Mouse (Mus musculus): ENCODE measurements around the gene Heatr9.

Heatr9 gene

GRCm38 (mm10) chr11:83522075-83522474, at the start of gene Heatr9:
TSS of gene Heatr9 (minus strand) at chr11:83522175.
- in situ Hi-C loops (cut with MboI; ENCODE audit: unreplicated experiment in 2 of 2) = no loop called here

- in situ Hi-C loops (cut with MboI; ENCODE audit: unreplicated experiment in 2 of 2) = loop anchor here in 1 of 2 experiments (10.0 kb wide), 1 partner anchor 55 kb away; no protein-coding TSS in a partner anchor
Measured at GRCm38 (mm10) chr11:83570189-83570588, 48.2 kb upstream of the Heatr9 start.

GRCm38 (mm10) chr11:83569249-83569648, 47.3 kb upstream of the Heatr9 start:
- in situ Hi-C loops (cut with MboI; ENCODE audit: unreplicated experiment in 2 of 2) = loop anchor here in 1 of 2 experiments (5.0 kb wide), 1 partner anchor 53 kb away; no protein-coding TSS in a partner anchor

- in situ Hi-C loops (cut with MboI; ENCODE audit: unreplicated experiment in 2 of 2) = loop anchor here in 1 of 2 experiments (5.0 kb wide), 1 partner anchor 54 kb away; no protein-coding TSS in a partner anchor
Measured at GRCm38 (mm10) chr11:83568786-83569185, 46.8 kb upstream of the Heatr9 start.

DNA sequence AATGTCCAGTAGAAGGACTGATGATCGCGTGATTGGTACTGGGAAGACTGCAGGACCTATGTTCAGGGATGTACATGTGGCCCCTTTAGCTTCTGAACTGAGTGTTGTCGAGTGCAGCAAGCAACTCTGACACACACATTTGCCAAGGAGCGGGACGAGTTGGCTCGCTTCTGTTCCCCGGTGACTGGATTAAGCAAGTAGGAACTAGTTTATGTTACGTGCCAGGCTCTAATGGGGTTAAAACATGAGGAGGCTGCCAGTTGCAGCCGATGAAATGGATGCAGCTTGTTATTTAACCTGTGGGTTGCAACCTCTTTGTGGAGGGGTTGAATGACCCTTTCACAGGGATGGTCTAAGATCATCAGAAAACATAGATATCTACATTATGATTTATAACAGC, 46.1 kb upstream of the Heatr9 start:
- in situ Hi-C loops (cut with MboI; ENCODE audit: unreplicated experiment in 2 of 2) = loop anchor here in 1 of 2 experiments (5.0 kb wide), 1 partner anchor 54 kb away; no protein-coding TSS in a partner anchor

GRCm38 (mm10) chr11:83567311-83567710, 45.3 kb upstream of the Heatr9 start:
- in situ Hi-C loops (cut with MboI; ENCODE audit: unreplicated experiment in 2 of 2) = loop anchor here in 1 of 2 experiments (5.0 kb wide), 1 partner anchor 55 kb away; no protein-coding TSS in a partner anchor

DNA sequence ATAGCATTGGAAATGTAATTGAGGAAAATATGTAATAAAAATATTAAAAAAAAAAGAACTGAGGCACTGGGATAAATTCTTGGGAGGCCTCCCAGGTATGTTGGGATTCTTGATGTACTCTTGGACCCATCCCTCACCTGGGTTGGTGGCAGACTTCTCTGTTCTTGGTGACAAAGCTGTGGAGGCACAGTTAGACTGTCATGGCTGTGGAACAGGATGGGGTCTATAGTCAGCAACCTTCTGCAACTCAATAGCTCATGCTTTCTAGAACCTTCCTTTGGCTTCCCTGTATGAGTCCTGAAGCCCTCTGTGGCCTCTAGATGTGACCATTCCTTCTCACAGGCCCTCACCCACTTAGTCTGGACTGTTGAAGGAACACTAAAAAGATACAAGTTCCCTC, 44.6 kb upstream of the Heatr9 start:
- in situ Hi-C loops (cut with MboI; ENCODE audit: unreplicated experiment in 2 of 2) = loop anchor here in 1 of 2 experiments (5.0 kb wide), 1 partner anchor 56 kb away; no protein-coding TSS in a partner anchor

- in situ Hi-C loops (cut with MboI; ENCODE audit: unreplicated experiment in 2 of 2) = no loop called here
Measured at GRCm38 (mm10) chr11:83563754-83564153, 41.8 kb upstream of the Heatr9 start.

DNA sequence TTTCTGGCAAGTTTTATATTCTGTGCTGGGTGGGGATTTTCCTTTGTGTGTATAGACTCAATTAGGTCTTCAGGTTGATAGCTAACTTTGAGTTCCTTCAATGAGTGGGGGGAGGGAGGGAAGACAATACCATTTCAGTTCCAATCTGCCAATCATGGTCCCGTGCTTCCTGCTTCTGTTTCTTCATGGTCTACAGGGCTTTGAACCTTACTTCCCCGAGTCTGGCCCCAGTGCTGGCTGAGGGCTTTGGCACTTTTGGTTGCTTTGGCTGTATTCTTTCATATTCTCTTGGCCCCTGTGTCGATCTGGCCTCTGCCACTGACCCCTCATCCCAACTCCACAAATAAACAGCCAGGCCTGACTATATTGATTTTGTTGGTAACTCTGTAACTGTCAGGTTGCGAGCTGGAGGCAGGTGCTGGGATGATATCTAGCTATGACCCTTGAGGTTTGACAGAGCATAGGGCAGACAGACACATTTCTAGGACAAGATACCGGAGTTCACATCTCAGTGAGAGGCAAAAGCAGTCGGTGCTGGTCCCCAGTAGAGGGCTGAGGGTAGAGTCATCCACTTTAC, 40.4 kb upstream of the Heatr9 start:
- in situ Hi-C loops (cut with MboI; ENCODE audit: unreplicated experiment in 2 of 2) = no loop called here

- in situ Hi-C loops (cut with MboI; ENCODE audit: unreplicated experiment in 2 of 2) = no loop called here
Measured at GRCm38 (mm10) chr11:83560405-83560804, 38.4 kb upstream of the Heatr9 start.

GRCm38 (mm10) chr11:83557074-83557473, 35.1 kb upstream of the Heatr9 start:
- in situ Hi-C loops (cut with MboI; ENCODE audit: unreplicated experiment in 2 of 2) = loop anchor here in 1 of 2 experiments (5.0 kb wide), 1 partner anchor 180 kb away; no protein-coding TSS in a partner anchor

DNA sequence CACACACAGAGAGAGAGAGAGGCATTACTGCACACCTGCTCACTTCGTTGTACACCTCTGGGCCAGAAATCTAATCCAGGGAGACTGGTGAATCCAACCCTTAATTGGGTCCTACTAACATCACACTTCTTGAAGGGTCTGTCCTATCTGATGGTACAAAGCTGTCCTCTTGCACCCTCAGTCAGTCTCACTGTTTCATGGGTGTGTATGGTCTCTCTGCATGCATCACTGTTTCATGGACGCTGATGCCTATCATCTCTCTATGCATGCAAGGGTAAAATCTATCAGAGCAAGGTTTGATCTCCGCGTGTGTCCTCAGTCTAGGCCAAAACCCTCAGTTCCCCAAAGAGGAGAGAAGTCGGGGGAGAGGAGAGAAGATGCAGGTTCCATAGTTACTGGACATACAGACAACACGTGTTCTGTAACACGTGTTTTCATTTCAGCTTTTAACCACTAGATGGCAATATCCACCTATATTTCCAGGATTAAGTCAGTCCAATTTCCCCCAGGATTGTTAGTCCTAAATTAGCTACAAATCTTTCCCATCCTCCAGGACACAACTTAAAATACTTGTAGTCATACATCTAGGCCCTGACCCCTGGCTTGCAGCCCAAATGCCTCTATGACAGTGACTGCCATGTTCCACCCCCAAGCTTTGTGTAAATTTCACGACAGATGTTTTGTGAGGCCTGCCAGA, 34.3 kb upstream of the Heatr9 start:
- in situ Hi-C loops (cut with MboI; ENCODE audit: unreplicated experiment in 2 of 2) = loop anchor here in 1 of 2 experiments (5.0 kb wide), 1 partner anchor 181 kb away; no protein-coding TSS in a partner anchor

DNA sequence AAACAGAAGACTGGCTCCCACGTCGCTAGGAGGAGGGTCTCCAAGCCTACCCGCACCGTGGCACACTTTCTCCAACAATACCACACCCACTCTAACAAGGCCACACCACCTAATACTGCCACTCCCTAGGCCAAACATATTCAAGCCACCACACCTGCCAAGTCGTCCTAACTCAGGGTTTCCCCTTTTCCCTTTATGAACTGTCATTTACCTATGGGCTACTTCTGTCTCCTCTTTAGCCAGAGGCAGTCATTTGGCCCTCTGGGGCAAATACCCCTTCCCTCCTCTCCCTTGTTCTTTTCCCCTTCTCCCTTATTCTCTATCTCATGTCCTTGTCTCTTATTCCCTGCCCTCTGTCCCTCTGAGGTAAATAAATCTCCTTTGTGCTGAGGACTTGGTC, 29.7 kb upstream of the Heatr9 start:
- in situ Hi-C loops (cut with MboI; ENCODE audit: unreplicated experiment in 2 of 2) = loop anchor here (5.0 kb wide), 2 partner anchors 109 to 181 kb away; no protein-coding TSS in a partner anchor

- in situ Hi-C loops (cut with MboI; ENCODE audit: unreplicated experiment in 2 of 2) = loop anchor here (5.0 kb wide), 2 partner anchors 109 to 181 kb away; no protein-coding TSS in a partner anchor
Measured at GRCm38 (mm10) chr11:83551037-83551436, 29.1 kb upstream of the Heatr9 start.

GRCm38 (mm10) chr11:83550186-83550632, 28.2 kb upstream of the Heatr9 start:
- in situ Hi-C loops (cut with MboI; ENCODE audit: unreplicated experiment in 2 of 2) = loop anchor here (5.0 kb wide), 2 partner anchors 108 to 182 kb away; no protein-coding TSS in a partner anchor

GRCm38 (mm10) chr11:83544214-83544613, 22.2 kb upstream of the Heatr9 start:
- in situ Hi-C loops (cut with MboI; ENCODE audit: unreplicated experiment in 2 of 2) = loop anchor here in 1 of 2 experiments (10.0 kb wide), 1 partner anchor 99 kb away; no protein-coding TSS in a partner anchor

GRCm38 (mm10) chr11:83541415-83541814, 19.4 kb upstream of the Heatr9 start:
- in situ Hi-C loops (cut with MboI; ENCODE audit: unreplicated experiment in 2 of 2) = loop anchor here in 1 of 2 experiments (10.0 kb wide), 1 partner anchor 97 kb away; no protein-coding TSS in a partner anchor

DNA sequence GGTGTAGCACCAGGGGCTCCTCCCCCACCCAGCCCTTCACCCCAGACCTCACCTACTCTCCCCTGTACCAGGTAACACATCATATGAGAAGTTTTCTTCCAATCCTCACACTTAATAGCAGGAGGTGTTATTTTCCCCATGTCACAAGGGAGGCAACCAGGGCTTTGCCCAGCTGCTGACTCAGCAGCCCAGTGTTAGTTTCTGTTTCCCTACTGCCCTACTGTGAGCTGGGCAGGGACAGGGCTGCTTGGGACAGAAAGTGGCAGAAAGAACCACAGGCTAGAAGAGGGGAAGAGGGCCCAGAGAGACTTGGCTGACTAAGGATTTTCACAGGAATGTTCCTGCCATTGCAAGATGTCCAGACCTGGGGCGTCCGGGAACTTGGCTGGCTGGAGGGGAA, 19.0 kb upstream of the Heatr9 start:
- in situ Hi-C loops (cut with MboI; ENCODE audit: unreplicated experiment in 2 of 2) = loop anchor here in 1 of 2 experiments (10.0 kb wide), 1 partner anchor 96 kb away; no protein-coding TSS in a partner anchor

GRCm38 (mm10) chr11:83538705-83539314, 16.8 kb upstream of the Heatr9 start:
- in situ Hi-C loops (cut with MboI; ENCODE audit: unreplicated experiment in 2 of 2) = no loop called here

GRCm38 (mm10) chr11:83536831-83537230, 14.9 kb upstream of the Heatr9 start:
- in situ Hi-C loops (cut with MboI; ENCODE audit: unreplicated experiment in 2 of 2) = no loop called here
